Mouse (Mus musculus) lung, embryonic 15.5 days (tissue): Measurements from ENCODE around the gene Gprc5a. TPM values are rescaled to one million over a fixed set of nuclear protein-coding genes. Genes with fewer than 3 reads are reported as not detected.

Source experiments
- ATAC-seq: fragments of 200-750 bp; cut with Nextera tagmentation; 2 replicates; pipeline ENCODE4 v1.8.0; 2017; ENCODE audit warnings: moderate number of reproducible peaks, borderline replicate concordance; ENCODE audit not compliant: low FRiP score, low TSS enrichment; ENCODE audit errors: extremely low read depth
- H3K27ac ChIP-seq: fragments of 300-500 bp; sonication (generic); 2 replicates; pipeline ENCODE4 v1.5.1; 2015; ENCODE audit warnings: moderate library complexity, mild to moderate bottlenecking, inconsistent platforms
- H3K27me3 ChIP-seq: fragments of 300-500 bp; sonication (generic); 2 replicates; pipeline ENCODE4 v1.6.1; 2015; ENCODE audit warnings: inconsistent platforms
- H3K36me3 ChIP-seq: fragments of 300-500 bp; sonication (generic); 2 replicates; pipeline ENCODE4 v1.6.1; 2015; ENCODE audit warnings: inconsistent platforms
- H3K4me1 ChIP-seq: fragments of 300-500 bp; sonication (generic); 2 replicates; pipeline ENCODE4 v1.6.1; 2015; ENCODE audit warnings: inconsistent platforms
- H3K4me2 ChIP-seq: fragments of 300-500 bp; sonication (generic); 2 replicates; pipeline ENCODE4 v1.6.1; 2015; ENCODE audit warnings: inconsistent platforms, mild to moderate bottlenecking, moderate library complexity
- H3K4me3 ChIP-seq: fragments of 300-500 bp; sonication (generic); 2 replicates; pipeline ENCODE4 v1.5.1; 2015; ENCODE audit warnings: mild to moderate bottlenecking, inconsistent platforms
- H3K9ac ChIP-seq: fragments of 300-500 bp; sonication (generic); 2 replicates; pipeline ENCODE4 v1.6.1; 2015; ENCODE audit warnings: inconsistent platforms
- H3K9me3 ChIP-seq: fragments of 300-500 bp; sonication (generic); 2 replicates; pipeline ENCODE4 v1.6.1; 2016; ENCODE audit warnings: inconsistent platforms
- WGBS: fragments of 180-500 bp; shearing (Covaris S2); methylation state at CpG from one replicate; pipeline ENCODE4 v1.1.7; 2015; 5-methylcytosine and 5-hydroxymethylcytosine counted together
- polyA plus RNA-seq: library from polyadenylated mRNA; unstranded; fragments of >200 nt; fragmentation: Nextera tagmentation; extraction: Ambion mirVana; gene quantifications from 2 replicates; pipeline ENCODE4 v1.2.1, GENCODE M21; 2015

Gene Gprc5a
- polyA plus RNA-seq, 1 experiment from 2014 or later, result 85.7 TPM

- Histone ChIP-seq H3K4me3 (no peak overlapping the region), H3K4me1 (no peaks in the 10 kb centered on the region), H3K9me3 (no peaks in the 10 kb centered on the region), H3K4me2 (no peak overlapping the region), H3K27ac (no peak overlapping the region), H3K36me3 (no peaks in the 10 kb centered on the region), H3K9ac (no peak overlapping the region), H3K27me3 (no peaks in the 10 kb centered on the region; the same call in 1 of the 2 replicates)
- WGBS, result 23% methylated on average over 7 of the region's 7 CpGs
- no peak for ATAC-seq
Measured at GRCm38 (mm10) chr6:135112411-135113113, 47.1 kb downstream of the Gprc5a start.

GRCm38 (mm10) chr6:135113114-135113436 is 47.6 kb downstream of the Gprc5a start:
- Histone ChIP-seq H3K27ac (no peak overlapping the region), H3K27me3 (no peaks in the 10 kb centered on the region; the same call in 1 of the 2 replicates), H3K36me3 (no peaks in the 10 kb centered on the region), H3K4me2 (no peak overlapping the region), H3K9ac (no peak overlapping the region), H3K9me3 (no peaks in the 10 kb centered on the region), H3K4me1 (no peaks in the 10 kb centered on the region), H3K4me3 (no peak overlapping the region)
- 27% methylated on average over 6 of the region's 6 CpGs for WGBS
- ATAC-seq, result no peak

GRCm38 (mm10) chr6:135116479-135116878 is 51.0 kb downstream of the Gprc5a start:
- no peaks in the 10 kb centered on the region for H3K36me3 ChIP-seq
- H3K9me3 ChIP-seq, result no peaks in the 10 kb centered on the region
- no peak for ATAC-seq
- no peak overlapping the region for H3K4me2 ChIP-seq
- H3K9ac ChIP-seq, result no peak overlapping the region
- H3K4me3 ChIP-seq, result no peak overlapping the region
- 88% methylated on average over 8 of the region's 8 CpGs for WGBS
- no peaks in the 10 kb centered on the region; the same call in 1 of the 2 replicates for H3K27me3 ChIP-seq
- H3K27ac ChIP-seq, result no peak overlapping the region
- H3K4me1 ChIP-seq, result no peaks in the 10 kb centered on the region

- Histone ChIP-seq H3K9ac (no peak within 1 kb of the TSS), H3K27me3 (no peaks in the 10 kb centered on the region), H3K36me3 (no peaks in the 10 kb centered on the region), H3K4me3 (no peak within 1 kb of the TSS), H3K4me1 (no peaks in the 10 kb centered on the region), H3K27ac (no peak within 1 kb of the TSS), H3K4me2 (no peak within 1 kb of the TSS), H3K9me3 (no peaks in the 10 kb centered on the region)
- ATAC-seq, result no peak
- WGBS, result 91% methylated on average over 5 of the region's 5 CpGs
Measured at GRCm38 (mm10) chr6:135118183-135118582, 52.7 kb downstream of the Gprc5a start, which contains the start of gene Gprc5d. Gene Gprc5d, minus strand, starts transcription at chr6:135118283.

- 46% methylated on average over 5 of the region's 5 CpGs for WGBS
Measured at GRCm38 (mm10) chr6:135124755-135125380, 59.4 kb downstream of the Gprc5a start.

GRCm38 (mm10) chr6:135133086-135133485 is 67.6 kb downstream of the Gprc5a start:
- H3K9ac ChIP-seq, result no peak overlapping the region
- no peak overlapping the region for H3K4me3 ChIP-seq
- no peaks in the 10 kb centered on the region for H3K27me3 ChIP-seq
- no peak overlapping the region for H3K4me2 ChIP-seq
- H3K9me3 ChIP-seq, result no peaks in the 10 kb centered on the region
- H3K27ac ChIP-seq, result no peak overlapping the region
- peaks cover 16% of the 10 kb centered on the region for H3K4me1 ChIP-seq
- WGBS, result 75% methylated on average over 7 of the region's 7 CpGs
- no peaks in the 10 kb centered on the region for H3K36me3 ChIP-seq
- ATAC-seq, result no peak

More at GRCm38 (mm10) chr6:135124755-135125380, 59.4 kb downstream of the Gprc5a start:
- H3K36me3 ChIP-seq, result no peaks in the 10 kb centered on the region
- no peaks in the 10 kb centered on the region for H3K9me3 ChIP-seq
- H3K4me3 ChIP-seq, result no peak overlapping the region
- no peak overlapping the region for H3K27ac ChIP-seq
- H3K4me2 ChIP-seq, result no peak overlapping the region
- ATAC-seq, result no peak
- H3K9ac ChIP-seq, result no peak overlapping the region
- no peaks in the 10 kb centered on the region for H3K27me3 ChIP-seq
- H3K4me1 ChIP-seq, result no peaks in the 10 kb centered on the region

GRCm38 (mm10) chr6:135133486-135133885 is 68.0 kb downstream of the Gprc5a start:
- H3K4me3 ChIP-seq, result no peak overlapping the region
- peaks cover 20% of the 10 kb centered on the region for H3K4me1 ChIP-seq
- no peak overlapping the region for H3K4me2 ChIP-seq
- H3K27me3 ChIP-seq, result no peaks in the 10 kb centered on the region
- ATAC-seq, result no peak
- WGBS, result 89% methylated on average over 9 of the region's 9 CpGs
- H3K9ac ChIP-seq, result no peak overlapping the region
- no peak overlapping the region for H3K27ac ChIP-seq
- no peaks in the 10 kb centered on the region for H3K36me3 ChIP-seq
- H3K9me3 ChIP-seq, result no peaks in the 10 kb centered on the region

Other genes starting within 250 kb of the Gprc5a start
- 2.0 and 2.6 TPM in 2 replicates for gene Crebl2, start 235.5 kb upstream of the Gprc5a start, polyA plus RNA-seq
- gene Gpr19, start 167.1 kb upstream of the Gprc5a start, polyA plus RNA-seq, result 9.6 and 10.7 TPM in 2 replicates
- 18.4 and 19.3 TPM in 2 replicates for gene Cdkn1b, start 145.2 kb upstream of the Gprc5a start, polyA plus RNA-seq
- 1.5 and 1.7 TPM in 2 replicates for gene Apold1, start 83.9 kb upstream of the Gprc5a start, polyA plus RNA-seq
- gene Ddx47, start 54.0 kb upstream of the Gprc5a start, polyA plus RNA-seq, result 123 and 125 TPM in 2 replicates
- gene Gprc5d, start 52.6 kb downstream of the Gprc5a start, polyA plus RNA-seq, result not detected in 2 replicates
- gene Fam234b, start 132.3 kb downstream of the Gprc5a start, polyA plus RNA-seq, result 21.1 and 23.3 TPM in 2 replicates
- 9.6 and 10.0 TPM in 2 replicates for gene Hebp1, start 132.4 kb downstream of the Gprc5a start, polyA plus RNA-seq
- gene Gsg1, start 188.7 kb downstream of the Gprc5a start, polyA plus RNA-seq, result 6.9 and 7.3 TPM in 2 replicates
- 0.22 and 0.36 TPM in 2 replicates for gene Pbp2, start 244.8 kb downstream of the Gprc5a start, polyA plus RNA-seq